Mouse (Mus musculus) myocyte (in vitro differentiated cells): ENCODE results near the gene 3110082I17Rik. TPM values are rescaled to one million over a fixed set of nuclear protein-coding genes. Genes with fewer than 3 reads are reported as not detected.
A peak's percentile ranks its signal among the peaks of the same experiment; 100 is the strongest.
"Not testable (repeated sequence)": the region's sequence is repeated elsewhere in the genome, so short reads cannot be mapped to it uniquely, and the experiment has no call there.

Experiments
- H3K27me3 ChIP-seq: one replicate; pipeline ENCODE4 v1.6.1; 2011; ENCODE audit not compliant: control insufficient read depth, insufficient read depth, insufficient read length
- H3K36me3 ChIP-seq: one replicate; pipeline ENCODE4 v1.6.1; 2011; ENCODE audit not compliant: control insufficient read depth, insufficient read depth
- H3K4me2 ChIP-seq: one replicate; pipeline ENCODE4 v1.6.1; 2011; ENCODE audit warnings: low read depth, control low read depth
- H3K4me3 ChIP-seq: one replicate; pipeline ENCODE4 v1.5.1; 2011; ENCODE audit warnings: mild to moderate bottlenecking, control low read depth, moderate library complexity
- H3K79me2 ChIP-seq: one replicate; pipeline ENCODE4 v1.6.1; 2011; ENCODE audit not compliant: control insufficient read depth, insufficient read depth
- H3ac ChIP-seq: one replicate; pipeline ENCODE4 v1.6.1; 2011; ENCODE audit not compliant: control insufficient read depth, insufficient read length
- CEBPB ChIP-seq: IDR thresholded peaks from 2 replicates; pipeline ENCODE4 v1.6.1; 2011; ENCODE audit warnings: mild to moderate bottlenecking, moderate library complexity; ENCODE audit not compliant: poor library complexity, insufficient read depth, severe bottlenecking
- E2F4 ChIP-seq: IDR thresholded peaks from one replicate; pipeline ENCODE4 v1.6.1; 2011; ENCODE audit warnings: mild to moderate bottlenecking, control low read depth, moderate library complexity; ENCODE audit not compliant: insufficient read depth
- MAX ChIP-seq: IDR thresholded peaks from one replicate; pipeline ENCODE4 v1.6.1; 2011; ENCODE audit warnings: low read depth, mild to moderate bottlenecking, control low read depth
- MYOD1 ChIP-seq, 3 experiments: IDR thresholded peaks; one replicate each; pipeline ENCODE4 v1.6.1; 2011; ENCODE audit warnings: control low read depth in 2 of 3, low read depth in 2 of 3, mild to moderate bottlenecking in 2 of 3, moderate library complexity in 1 of 3; ENCODE audit not compliant: insufficient read length in 2 of 3, control insufficient read depth in 1 of 3
- MYOG ChIP-seq, 3 experiments: IDR thresholded peaks; one replicate each; pipeline ENCODE4 v1.6.1; 2011; ENCODE audit warnings: control low read depth in 2 of 3, low read depth in 2 of 3, mild to moderate bottlenecking in 2 of 3; ENCODE audit not compliant: insufficient read length in 2 of 3, control insufficient read depth in 1 of 3, insufficient read depth in 1 of 3
- POLR2A ChIP-seq: IDR thresholded peaks from one replicate; pipeline ENCODE4 v1.6.1; 2011; ENCODE audit warnings: low read depth, mild to moderate bottlenecking, control low read depth, moderate library complexity; ENCODE audit not compliant: insufficient read length
- POLR2AphosphoS2 ChIP-seq: IDR thresholded peaks from one replicate; pipeline ENCODE4 v1.6.1; 2011; ENCODE audit warnings: low read depth, control low read depth; ENCODE audit not compliant: insufficient read length
- REST ChIP-seq: IDR thresholded peaks from one replicate; pipeline ENCODE4 v1.6.1; 2011; ENCODE audit warnings: mild to moderate bottlenecking, control low read depth, moderate library complexity; ENCODE audit not compliant: insufficient read depth, insufficient read length
- SRF ChIP-seq: IDR thresholded peaks from one replicate; pipeline ENCODE4 v1.6.1; 2011; ENCODE audit warnings: low read depth; ENCODE audit not compliant: control insufficient read depth, insufficient read length
- TCF12 ChIP-seq: IDR thresholded peaks from one replicate; pipeline ENCODE4 v1.6.1; 2011; ENCODE audit warnings: mild to moderate bottlenecking, control low read depth; ENCODE audit not compliant: poor library complexity, insufficient read depth, severe bottlenecking
- TCF3 ChIP-seq: IDR thresholded peaks from one replicate; pipeline ENCODE4 v1.6.1; 2011; ENCODE audit warnings: low read depth, control low read depth; ENCODE audit not compliant: insufficient read length
- USF1 ChIP-seq: IDR thresholded peaks from one replicate; pipeline ENCODE4 v1.6.1; 2011; ENCODE audit warnings: low read depth, mild to moderate bottlenecking, control low read depth, moderate library complexity
- polyA plus RNA-seq: library from polyadenylated mRNA; unstranded; fragments of >200 nt; fragmentation: generic; extraction: Trizol; gene quantifications from one replicate; pipeline ENCODE4 v1.2.1, GENCODE M21; 2012; ENCODE audit warnings: missing spikeins

The 3110082I17Rik gene
- polyA plus RNA-seq, 1 experiment: 16.4 TPM

- Histone ChIP-seq H3K4me2 (no peak overlapping the region), H3K36me3 (peaks cover 7% of the 10 kb centered on the region), H3ac (no peak overlapping the region), H3K27me3 (no peaks in the 10 kb centered on the region), H3K79me2 (peaks cover 5% of the 10 kb centered on the region), H3K4me3 (no peak overlapping the region)
- TF ChIP-seq REST: no peak
- peak; percentile 12 for TF ChIP-seq USF1
- TF ChIP-seq TCF12: no peak
- TF ChIP-seq MYOG (IDR thresholded peaks at IDR 0.05; ENCODE audit: control insufficient read depth in 1 of 3, insufficient read depth in 1 of 3, insufficient read length in 2 of 3, low read depth in 2 of 3): peak in 1 of 3 experiments; percentile 27
- TF ChIP-seq CEBPB: no peak
- peak in 1 of 3 experiments; percentile 25 for TF ChIP-seq MYOD1 (IDR thresholded peaks at IDR 0.05; ENCODE audit: control insufficient read depth in 1 of 3, insufficient read length in 2 of 3, low read depth in 2 of 3)
- TF ChIP-seq TCF3: no peak
- TF ChIP-seq MAX: no peak
- TF ChIP-seq SRF: no peak
- no peak for TF ChIP-seq POLR2A
- TF ChIP-seq POLR2AphosphoS2: no peak
- TF ChIP-seq E2F4: no peak
These were observed 121.9 kb downstream of the 3110082I17Rik start for GRCm38 (mm10) chr5:139338403-139338802.

- Histone ChIP-seq H3K4me3 (no peak overlapping the region), H3K27me3 (no peaks in the 10 kb centered on the region), H3K36me3 (peaks cover 7% of the 10 kb centered on the region), H3ac (no peak overlapping the region), H3K79me2 (peaks cover under 1% of the 10 kb centered on the region), H3K4me2 (no peak overlapping the region)
- TF ChIP-seq POLR2AphosphoS2 (no peak), REST (no peak), MYOG (IDR thresholded peaks at IDR 0.05; ENCODE audit: control insufficient read depth in 1 of 3, insufficient read depth in 1 of 3, insufficient read length in 2 of 3, low read depth in 2 of 3) (peak in 1 of 3 experiments; percentile 5), POLR2A (no peak), MYOD1 (IDR thresholded peaks at IDR 0.05; ENCODE audit: control insufficient read depth in 1 of 3, insufficient read length in 2 of 3, low read depth in 2 of 3) (no peak)
These were observed 122.4 kb downstream of the 3110082I17Rik start for GRCm38 (mm10) chr5:139337826-139338370.

GRCm38 (mm10) chr5:139335634-139336033 lies 124.7 kb downstream of the 3110082I17Rik start:
- H3K36me3 ChIP-seq: no peaks in the 10 kb centered on the region
- no peak overlapping the region for H3K4me3 ChIP-seq

GRCm38 (mm10) chr5:139334394-139334793 lies 125.9 kb downstream of the 3110082I17Rik start:
- not testable (repeated sequence) for H3K4me2 ChIP-seq, H3ac ChIP-seq, H3K79me2 ChIP-seq, H3K4me3 ChIP-seq, H3K36me3 ChIP-seq, H3K27me3 ChIP-seq

More at GRCm38 (mm10) chr5:139335634-139336033, 124.7 kb downstream of the 3110082I17Rik start:
- TF ChIP-seq TCF12: no peak
- TF ChIP-seq E2F4: no peak
- TF ChIP-seq MAX: no peak
- peak; percentile 28 for TF ChIP-seq POLR2A
- TF ChIP-seq POLR2AphosphoS2: peak; percentile 78
- no peak for TF ChIP-seq MYOD1 (IDR thresholded peaks at IDR 0.05; ENCODE audit: control insufficient read depth in 1 of 3, insufficient read length in 2 of 3, low read depth in 2 of 3)
- TF ChIP-seq CEBPB: no peak
- no peak for TF ChIP-seq MYOG (IDR thresholded peaks at IDR 0.05; ENCODE audit: control insufficient read depth in 1 of 3, insufficient read depth in 1 of 3, insufficient read length in 2 of 3, low read depth in 2 of 3)
- Histone ChIP-seq H3K4me2 (no peak overlapping the region), H3K27me3 (no peaks in the 10 kb centered on the region), H3K79me2 (no peaks in the 10 kb centered on the region), H3ac (no peak overlapping the region)

GRCm38 (mm10) chr5:139333301-139334013 lies 126.9 kb downstream of the 3110082I17Rik start:
- Histone ChIP-seq H3K27me3 (peaks cover 4% of the 10 kb centered on the region), H3K36me3 (no peaks in the 10 kb centered on the region), H3K4me2 (no peak overlapping the region), H3ac (no peak overlapping the region), H3K79me2 (no peaks in the 10 kb centered on the region), H3K4me3 (no peak overlapping the region)
- TF ChIP-seq CEBPB: no peak
- no peak for TF ChIP-seq SRF
- TF ChIP-seq E2F4: no peak
- TF ChIP-seq POLR2AphosphoS2: no peak
- TF ChIP-seq POLR2A: no peak
- TF ChIP-seq REST: no peak
- TF ChIP-seq MAX: no peak
- no peak for TF ChIP-seq MYOD1 (IDR thresholded peaks at IDR 0.05; ENCODE audit: control insufficient read depth in 1 of 3, insufficient read length in 2 of 3, low read depth in 2 of 3)
- TF ChIP-seq MYOG (IDR thresholded peaks at IDR 0.05; ENCODE audit: control insufficient read depth in 1 of 3, insufficient read depth in 1 of 3, insufficient read length in 2 of 3, low read depth in 2 of 3): no peak
- no peak for TF ChIP-seq TCF3
- TF ChIP-seq USF1: no peak
